Mouse (Mus musculus) heart, postnatal 0 days (tissue): ENCODE data around the gene Phxr2. TPM values are rescaled to one million over a fixed set of nuclear protein-coding genes. Genes with fewer than 3 reads are reported as not detected.

Source experiments
- ATAC-seq: fragments of 200-750 bp; cut with Nextera tagmentation; 2 replicates; pipeline ENCODE4 v1.8.0; 2017; ENCODE audit warnings: low read depth, moderate number of reproducible peaks, moderate library complexity; ENCODE audit not compliant: insufficient read depth
- DNase-seq: peaks from one replicate; pipeline ENCODE4 v3.0.0-alpha.2; 2016; ENCODE audit warnings: low spot score
- H3K27ac ChIP-seq: fragments of 300-500 bp; sonication (generic); 2 replicates; pipeline ENCODE4 v1.5.1; 2014; ENCODE audit warnings: low read depth, mild to moderate bottlenecking
- H3K27me3 ChIP-seq: fragments of 300-500 bp; sonication (generic); 2 replicates; pipeline ENCODE4 v1.6.1; 2014; ENCODE audit warnings: low read length, mixed read lengths; ENCODE audit not compliant: control insufficient read depth, insufficient read depth
- H3K36me3 ChIP-seq: fragments of 300-500 bp; sonication (generic); replicated peaks from 2 replicates; pipeline ENCODE4 v1.6.1; 2014; ENCODE audit warnings: low read length, mixed read lengths; ENCODE audit not compliant: control insufficient read depth, insufficient read depth
- H3K4me1 ChIP-seq: fragments of 300-500 bp; sonication (generic); 2 replicates; pipeline ENCODE4 v1.6.1; 2014; ENCODE audit warnings: antibody characterized with exemption; ENCODE audit not compliant: control insufficient read depth, insufficient read depth
- H3K4me2 ChIP-seq: fragments of 300-500 bp; sonication (generic); 2 replicates; pipeline ENCODE4 v1.6.1; 2014; ENCODE audit warnings: low read depth, mild to moderate bottlenecking, low read length, moderate library complexity
- H3K4me3 ChIP-seq: fragments of 300-500 bp; sonication (generic); 2 replicates; pipeline ENCODE4 v1.5.1; 2014; ENCODE audit warnings: low read depth, low read length
- H3K9ac ChIP-seq: fragments of 300-500 bp; sonication (generic); replicated peaks from 2 replicates; pipeline ENCODE4 v1.6.1; 2014; ENCODE audit warnings: low read depth, low read length, mixed read lengths
- H3K9me3 ChIP-seq: fragments of 300-500 bp; sonication (generic); replicated peaks from 2 replicates; pipeline ENCODE4 v1.6.1; 2016; ENCODE audit warnings: low read length; ENCODE audit not compliant: control insufficient read depth
- CTCF ChIP-seq: IDR thresholded peaks from 2 replicates; pipeline ENCODE4 v1.5.1; 2016; ENCODE audit warnings: antibody characterized with exemption, control low read depth, low read depth
- EP300 ChIP-seq: IDR thresholded peaks from 2 replicates; pipeline ENCODE4 v1.6.1; 2016; ENCODE audit warnings: antibody characterized with exemption, low read depth
- WGBS: fragments of 180-500 bp; shearing (Covaris S2); extraction: QIAGEN DNeasy Blood & Tissue Kit; methylation state at CpG from one replicate; pipeline ENCODE4 v1.1.7; 2014; 5-methylcytosine and 5-hydroxymethylcytosine counted together
- polyA plus RNA-seq: library from polyadenylated mRNA; unstranded; fragments of >200 nt; fragmentation: Nextera tagmentation; extraction: Ambion mirVana; gene quantifications from 2 replicates; pipeline ENCODE4 v1.2.1, GENCODE M21; 2015
- total RNA-seq: library from RNA; depleted of rRNA; stranded (reverse); fragments of >200 nt; gene quantifications from 2 replicates; pipeline ENCODE4 v1.2.3, GENCODE M21; 2014; ENCODE audit warnings: low replicate concordance

Phxr2 gene
- total and polyA plus RNA-seq, 2 experiments from 2014 or later = not detected

- H3K27ac ChIP-seq = no peak overlapping the region
- no peak for TF ChIP-seq CTCF
- no peak for TF ChIP-seq EP300
- no peak for DNase-seq
- H3K4me1 ChIP-seq = no peaks in the 10 kb centered on the region
- no peak overlapping the region for H3K4me2 ChIP-seq
- no peak overlapping the region for H3K4me3 ChIP-seq
- no peak for ATAC-seq
- H3K9ac ChIP-seq = no peak overlapping the region
- 86% methylated on average over 6 of the region's 6 CpGs for WGBS
- H3K27me3 ChIP-seq = no peaks in the 10 kb centered on the region
- no peaks in the 10 kb centered on the region for H3K9me3 ChIP-seq
- H3K36me3 ChIP-seq = no peaks in the 10 kb centered on the region
Observed at GRCm38 (mm10) chr10:99150016-99150415, 23.9 kb upstream of the Phxr2 start.

DNA sequence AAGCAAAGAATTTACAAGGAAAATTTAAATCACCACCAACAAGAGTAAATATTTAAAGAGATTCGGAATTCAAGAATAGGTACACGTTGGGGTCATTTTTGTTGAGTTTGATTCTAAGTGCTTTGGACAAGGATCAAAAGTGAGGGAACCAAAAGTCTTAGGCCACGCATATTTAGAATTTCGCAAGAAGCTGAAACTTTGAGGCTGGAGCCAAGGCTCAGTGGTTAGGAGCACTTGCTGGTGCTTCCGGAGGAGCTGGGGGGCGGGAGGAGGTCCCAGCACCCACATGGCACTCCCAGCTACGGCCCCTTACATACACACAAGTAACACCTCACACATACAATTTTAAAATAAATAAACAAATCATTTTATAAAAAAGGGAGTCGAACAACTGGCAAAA, 20.5 kb upstream of the Phxr2 start:
- Histone ChIP-seq H3K4me3 (no peak overlapping the region), H3K27me3 (no peaks in the 10 kb centered on the region), H3K27ac (no peak overlapping the region), H3K9ac (no peak overlapping the region), H3K9me3 (no peaks in the 10 kb centered on the region), H3K4me2 (no peak overlapping the region), H3K36me3 (no peaks in the 10 kb centered on the region), H3K4me1 (no peaks in the 10 kb centered on the region)
- TF ChIP-seq CTCF (no peak), EP300 (no peak)
- DNase-seq (no peak), ATAC-seq (no peak)
- 87% methylated on average over 8 of the region's 8 CpGs for WGBS

DNA sequence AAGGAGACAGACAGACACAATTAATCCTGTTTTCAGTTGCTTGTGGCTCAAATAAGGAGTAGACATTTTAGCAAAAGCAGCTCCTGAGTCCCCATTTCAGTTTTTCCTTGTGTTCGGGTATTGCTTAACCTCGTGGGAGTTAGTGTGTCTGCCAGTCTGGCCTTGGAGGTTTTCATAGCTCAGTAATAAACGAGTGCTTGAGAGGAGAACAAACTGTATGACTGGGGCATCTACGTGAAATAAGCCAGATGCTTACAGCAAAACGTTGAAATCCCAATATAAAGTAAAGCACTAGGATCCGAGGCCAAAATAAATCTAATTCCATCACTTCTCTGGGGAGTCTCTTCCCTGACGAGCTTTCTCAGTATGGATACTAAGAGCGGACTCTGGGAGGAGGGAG, 19.5 kb upstream of the Phxr2 start:
- Histone ChIP-seq H3K36me3 (no peaks in the 10 kb centered on the region), H3K27me3 (no peaks in the 10 kb centered on the region), H3K27ac (no peak overlapping the region), H3K4me1 (no peaks in the 10 kb centered on the region), H3K9ac (no peak overlapping the region), H3K9me3 (no peaks in the 10 kb centered on the region), H3K4me3 (no peak overlapping the region), H3K4me2 (no peak overlapping the region)
- TF ChIP-seq EP300 = no peak
- ATAC-seq (no peak), DNase-seq (no peak)
- WGBS = 71% methylated on average over 8 of the region's 8 CpGs

GRCm38 (mm10) chr10:99136337-99136736, 10.2 kb upstream of the Phxr2 start:
- no peak for TF ChIP-seq CTCF
- no peak for TF ChIP-seq EP300
- 48% methylated on average over 5 of the region's 5 CpGs for WGBS
- no peak overlapping the region for H3K27ac ChIP-seq
- H3K9ac ChIP-seq = no peak overlapping the region
- no peak overlapping the region for H3K4me2 ChIP-seq
- no peaks in the 10 kb centered on the region for H3K9me3 ChIP-seq
- H3K36me3 ChIP-seq = peaks cover 10% of the 10 kb centered on the region; the same call in 1 of the 2 replicates
- H3K27me3 ChIP-seq = no peaks in the 10 kb centered on the region
- DNase-seq (no peak), ATAC-seq (no peak)
- no peak overlapping the region for H3K4me3 ChIP-seq
- H3K4me1 ChIP-seq = no peaks in the 10 kb centered on the region

DNA sequence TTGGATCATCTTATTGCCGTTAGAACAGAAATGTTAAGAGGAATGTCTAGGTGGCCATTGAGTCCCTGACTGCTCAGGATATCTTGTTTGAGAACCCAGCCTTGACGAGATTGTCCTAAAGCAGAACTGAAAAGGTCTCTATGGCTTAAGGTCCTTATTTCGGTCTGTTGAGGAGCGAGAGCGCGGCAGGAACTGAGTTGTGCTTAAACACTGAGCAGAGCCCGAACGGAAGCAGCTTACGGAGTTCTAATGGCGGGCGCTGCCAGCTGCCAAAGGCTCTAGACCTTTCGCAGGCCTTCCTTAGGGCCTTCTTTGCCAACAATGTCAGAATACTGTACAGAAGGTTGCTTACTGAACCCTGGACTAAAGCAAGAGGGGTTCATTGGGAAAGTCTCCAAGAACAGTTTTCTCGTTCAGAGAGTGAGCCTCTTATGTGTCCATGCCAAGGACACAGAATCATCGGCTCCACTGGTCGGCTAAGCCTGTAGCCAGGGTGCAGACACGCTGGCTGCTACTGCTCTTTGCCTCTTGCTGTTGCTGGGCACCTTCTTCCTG, 7.3 kb upstream of the Phxr2 start:
- WGBS = 92% methylated on average over 16 of the region's 16 CpGs
- H3K9me3 ChIP-seq = no peaks in the 10 kb centered on the region
- H3K27me3 ChIP-seq = no peaks in the 10 kb centered on the region
- DNase-seq (no peak), ATAC-seq (no peak)
- no peak overlapping the region for H3K4me3 ChIP-seq
- H3K9ac ChIP-seq = no peak overlapping the region
- H3K27ac ChIP-seq = no peak overlapping the region
- no peak overlapping the region for H3K4me2 ChIP-seq
- TF ChIP-seq EP300 (no peak), CTCF (no peak)
- H3K36me3 ChIP-seq = peaks cover 10% of the 10 kb centered on the region; the same call in 1 of the 2 replicates
- no peaks in the 10 kb centered on the region; the same call in 1 of the 2 replicates for H3K4me1 ChIP-seq
